Mouse (Mus musculus): ENCODE measurements around the gene Jpt1. TPM values are rescaled to one million over a fixed set of nuclear protein-coding genes. Genes with fewer than 3 reads are reported as not detected.

Jpt1 gene
- polyA plus RNA-seq (2012; fragmentation: generic; extraction: Trizol), result 100 to 1,000 TPM; 321 to 516 TPM

GRCm38 (mm10) chr11:115514238-115514663, at the start of gene Jpt1:
Gene Jpt1 (minus strand): TSS chr11:115514387.

GRCm38 (mm10) chr11:115536038-115536681, 22.0 kb upstream of the Jpt1 start, which contains the start of gene Sumo2:
Gene Sumo2 (minus strand): TSS chr11:115536276.

DNA sequence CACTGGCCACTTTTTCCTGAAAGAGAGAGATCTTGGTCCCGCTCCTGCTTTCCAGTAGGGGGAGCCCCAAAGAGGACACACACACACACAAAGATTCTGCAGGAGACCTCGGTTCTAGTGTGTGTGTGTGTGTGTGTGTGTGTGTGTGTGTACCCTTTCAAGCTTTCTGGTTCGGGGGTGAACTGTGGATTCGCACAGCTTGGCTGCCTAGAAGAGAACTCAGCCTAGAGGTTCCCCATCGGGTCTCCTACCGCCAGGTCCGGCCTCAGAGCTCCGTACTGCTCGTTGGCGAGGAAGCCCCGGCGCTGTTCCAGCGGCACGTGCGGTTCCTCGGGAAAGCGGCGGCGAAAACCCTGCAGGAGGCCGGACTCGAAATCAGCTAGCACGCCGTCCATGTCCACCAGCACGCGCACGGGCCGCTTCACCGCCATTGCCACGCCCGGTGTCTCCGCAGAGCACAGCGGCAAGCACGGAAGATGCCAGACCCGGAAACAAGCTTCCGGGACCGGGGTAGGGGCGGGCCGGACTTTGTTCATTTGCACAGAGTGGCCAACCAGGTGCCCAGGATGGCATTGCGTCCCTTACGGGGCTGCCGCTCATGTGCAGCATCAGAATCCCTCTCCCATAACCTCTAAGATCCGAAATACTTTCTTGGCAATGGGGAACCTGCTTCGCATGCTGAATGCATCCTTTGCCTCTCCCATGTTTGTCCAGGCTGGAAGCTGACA, 22.7 kb downstream of the Jpt1 start, which contains the start of gene Nt5c:
Nt5c (minus strand) TSS at position 507 of the 728 bp plus-strand sequence.

DNA sequence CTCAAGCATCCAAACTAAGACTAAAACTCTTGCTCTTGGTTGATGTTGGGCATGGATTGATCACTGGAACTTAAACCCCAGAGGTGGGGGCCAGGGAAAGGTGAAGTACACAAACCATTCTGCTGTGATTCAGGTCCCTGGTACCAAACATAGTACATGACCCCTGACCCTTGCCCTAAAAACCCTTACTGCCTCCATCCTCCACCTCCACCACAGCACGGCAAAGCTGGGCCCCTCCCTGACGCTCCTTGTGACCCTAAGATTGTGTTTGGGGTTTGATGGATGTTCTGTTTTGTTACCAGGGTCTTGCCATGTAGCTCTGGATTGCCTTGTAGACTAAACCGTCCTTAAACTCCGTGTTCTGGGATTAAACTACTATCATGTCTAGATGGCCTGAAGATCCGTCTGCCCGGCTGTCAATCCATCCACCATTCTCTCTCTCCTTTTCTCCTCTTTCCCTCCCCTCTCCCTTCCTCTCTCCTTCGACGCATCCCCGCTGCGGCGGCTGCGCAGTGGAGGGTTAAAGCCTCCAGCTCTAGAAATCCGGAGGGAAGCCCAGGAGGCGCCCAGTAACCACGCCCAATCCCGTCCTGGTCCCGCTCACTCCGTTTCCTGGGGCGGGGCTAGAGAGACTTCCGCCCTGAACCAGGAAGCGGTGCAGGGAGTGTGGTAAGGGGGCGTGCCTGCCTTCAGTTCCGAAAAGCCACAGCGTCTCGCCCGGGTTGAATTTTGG, 39.0 kb downstream of the Jpt1 start, which contains the start of gene Armc7:
Armc7 (plus strand) TSS at position 643 of the 733 bp plus-strand sequence.

GRCm38 (mm10) chr11:115462243-115462891, 51.8 kb downstream of the Jpt1 start, which contains the start of gene Slc16a5:
Gene Slc16a5 (plus strand): TSS chr11:115462474.

Other genes with a start within 250 kb of the Jpt1 start
- gene Grin2c, start 247.1 kb downstream of the Jpt1 start, polyA plus RNA-seq (2012; fragmentation: generic; extraction: Trizol), result not detected
- gene Fdxr, start 237.3 kb downstream of the Jpt1 start, polyA plus RNA-seq (2012; fragmentation: generic; extraction: Trizol), result 10 to 100 TPM; 15.6 to 23.1 TPM
- under 1 TPM in 1 of 2 experiments, not detected in 1; 0.05 TPM for gene Fads6, start 216.7 kb downstream of the Jpt1 start, polyA plus RNA-seq (2012; fragmentation: generic; extraction: Trizol)
- under 1 TPM in 1 of 2 experiments, not detected in 1; 0.06 TPM for gene Otop2, start 207.2 kb downstream of the Jpt1 start, polyA plus RNA-seq (2012; fragmentation: generic; extraction: Trizol)
- gene Ush1g, start 192.3 kb downstream of the Jpt1 start, polyA plus RNA-seq (2012; fragmentation: generic; extraction: Trizol), result under 1 TPM; 0.11 to 0.34 TPM
- not detected for gene Otop3, start 179.7 kb downstream of the Jpt1 start, polyA plus RNA-seq (2012; fragmentation: generic; extraction: Trizol)
- 1 to 10 TPM; 1.9 to 7.6 TPM for gene Hid1, start 146.6 kb downstream of the Jpt1 start, polyA plus RNA-seq (2012; fragmentation: generic; extraction: Trizol)
- 10 to 100 TPM in 1 of 2 experiments, 1 to 10 TPM in 1; 6.5 to 16.4 TPM for gene Cdr2l, start 132.5 kb downstream of the Jpt1 start, polyA plus RNA-seq (2012; fragmentation: generic; extraction: Trizol)
- 100 to 1,000 TPM; 204 to 411 TPM for gene Mrpl58, start 110.6 kb downstream of the Jpt1 start, polyA plus RNA-seq (2012; fragmentation: generic; extraction: Trizol)
- 100 to 1,000 TPM; 816 to 966 TPM for gene Atp5h, start 94.4 kb downstream of the Jpt1 start, polyA plus RNA-seq (2012; fragmentation: generic; extraction: Trizol)
- gene Kctd2, start 94.3 kb downstream of the Jpt1 start, polyA plus RNA-seq (2012; fragmentation: generic; extraction: Trizol), result 10 to 100 TPM; 24.1 to 58.3 TPM
- gene Trim80, start 73.8 kb downstream of the Jpt1 start, polyA plus RNA-seq (2012; fragmentation: generic; extraction: Trizol), result not detected
- under 1 TPM; 0.12 to 0.76 TPM for gene Slc16a5, start 51.9 kb downstream of the Jpt1 start, polyA plus RNA-seq (2012; fragmentation: generic; extraction: Trizol)
- 10 to 100 TPM in 1 of 2 experiments, 1 to 10 TPM in 1; 3.4 to 13.7 TPM for gene Armc7, start 38.7 kb downstream of the Jpt1 start, polyA plus RNA-seq (2012; fragmentation: generic; extraction: Trizol)
- gene Nt5c, start 22.5 kb downstream of the Jpt1 start, polyA plus RNA-seq (2012; fragmentation: generic; extraction: Trizol), result 100 to 1,000 TPM; 130 to 206 TPM
- gene Sumo2, start 21.9 kb upstream of the Jpt1 start, polyA plus RNA-seq (2012; fragmentation: generic; extraction: Trizol), result 100 to 1,000 TPM; 150 to 340 TPM
- 100 to 1,000 TPM in 1 of 2 experiments, 10 to 100 TPM in 1; 90.3 to 107 TPM for gene Nup85, start 50.0 kb upstream of the Jpt1 start, polyA plus RNA-seq (2012; fragmentation: generic; extraction: Trizol)
- gene Mrps7, start 89.5 kb upstream of the Jpt1 start, polyA plus RNA-seq (2012; fragmentation: generic; extraction: Trizol), result 100 to 1,000 TPM in 1 of 2 experiments, 10 to 100 TPM in 1; 71.5 to 141 TPM
- gene Gga3, start 89.7 kb upstream of the Jpt1 start, polyA plus RNA-seq (2012; fragmentation: generic; extraction: Trizol), result 10 to 100 TPM in 1 of 2 experiments, 1 to 10 TPM in 1; 6.0 to 15.0 TPM
- 10 to 100 TPM; 13.3 to 37.6 TPM for gene Mif4gd, start 98.6 kb upstream of the Jpt1 start, polyA plus RNA-seq (2012; fragmentation: generic; extraction: Trizol)
- 10 to 100 TPM; 13.5 to 18.8 TPM for gene Slc25a19, start 113.9 kb upstream of the Jpt1 start, polyA plus RNA-seq (2012; fragmentation: generic; extraction: Trizol)
- 10 to 100 TPM; 26.7 to 56.0 TPM for gene Grb2, start 194.2 kb upstream of the Jpt1 start, polyA plus RNA-seq (2012; fragmentation: generic; extraction: Trizol)